Mouse (Mus musculus) cortical plate, adult 2 months (tissue): ENCODE data around the gene Ghr.

Experiments used
- CTCF ChIP-seq: fragments of 200-500 bp; IDR thresholded peaks from 2 replicates; pipeline ENCODE4 v1.5.1; 2011; ENCODE audit warnings: mild to moderate bottlenecking, control low read depth, low read length; ENCODE audit not compliant: insufficient read depth; ENCODE audit errors: extremely low read depth
- POLR2A ChIP-seq: fragments of 200-500 bp; IDR thresholded peaks from 2 replicates; pipeline ENCODE4 v1.6.1; 2011; ENCODE audit warnings: mild to moderate bottlenecking, low read length, control low read depth; ENCODE audit not compliant: insufficient read depth; ENCODE audit errors: extremely low read depth

DNA sequence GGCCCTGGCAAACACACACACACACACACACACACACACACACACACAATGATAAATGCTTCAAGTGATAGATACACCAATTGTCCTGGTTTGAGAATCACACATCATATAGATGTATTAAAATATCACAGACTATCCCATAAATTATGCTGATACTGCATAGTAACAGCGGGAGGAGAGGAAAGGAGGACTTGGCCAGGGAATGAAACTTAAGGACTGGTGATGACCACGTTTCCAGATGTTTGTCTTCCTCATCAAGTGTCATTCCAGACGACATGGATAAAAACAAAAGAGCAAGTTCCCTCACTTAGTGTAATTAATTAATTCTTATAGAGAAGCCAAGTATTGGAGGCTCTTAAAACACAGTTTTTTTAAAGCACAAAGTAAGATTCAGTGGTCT lies 236.6 kb downstream of the Ghr start:
- TF ChIP-seq POLR2A, result no peak
- no peak for TF ChIP-seq CTCF
